Mouse (Mus musculus): ENCODE data around the gene Pwwp2b.

DNA sequence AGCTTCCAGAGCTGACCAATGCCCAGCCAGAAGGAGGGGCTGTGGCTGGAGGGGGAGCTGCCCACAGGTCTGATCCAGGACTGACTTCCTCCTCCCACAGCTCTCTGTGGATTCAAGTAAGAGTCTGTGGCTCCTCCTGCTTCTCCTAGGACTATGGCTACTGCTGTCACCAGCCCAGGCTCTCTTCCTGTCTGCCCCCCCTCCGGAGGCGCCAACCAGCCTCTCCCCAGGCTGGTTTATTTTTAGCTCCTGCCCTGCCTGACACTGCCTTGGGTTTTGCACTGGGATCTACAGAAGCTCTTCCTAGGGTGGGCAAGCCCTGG, 25.1 kb downstream of the Pwwp2b start:
- no peak for TF ChIP-seq USF1 (IDR thresholded peaks at IDR 0.05; ENCODE audit: low read depth, low read length)
- no peak for TF ChIP-seq CHD2 (IDR thresholded peaks at IDR 0.05; ENCODE audit: low read length)
- no peak for TF ChIP-seq UBTF (IDR thresholded peaks at IDR 0.05; ENCODE audit: borderline replicate concordance, insufficient read depth, low read depth, low read length)
- TF ChIP-seq POLR2A (IDR thresholded peaks at IDR 0.05; ENCODE audit: control insufficient read depth in 1 of 2, insufficient read depth in 1 of 2, low read depth in 1 of 2, low read length in 2 of 2, poor library complexity in 1 of 2): no peak
- TF ChIP-seq GATA1 (IDR thresholded peaks at IDR 0.05; ENCODE audit: low read depth, low read length): no peak
- no peak for TF ChIP-seq NELFE (IDR thresholded peaks at IDR 0.05; ENCODE audit: low read depth, low read length)
- TF ChIP-seq CTCF (IDR thresholded peaks at IDR 0.05 in 2 of 3, conservative IDR thresholded peaks at IDR 0.05 in 1 of 3; ENCODE audit: control insufficient read depth in 1 of 3, insufficient read depth in 1 of 3, low read depth in 2 of 3, low read length in 3 of 3, poor library complexity in 1 of 3, severe bottlenecking in 1 of 3): no peak
- no peak for TF ChIP-seq POLR2AphosphoS2 (IDR thresholded peaks at IDR 0.05; ENCODE audit: low read length)
- TF ChIP-seq SMC3 (IDR thresholded peaks at IDR 0.05; ENCODE audit: low read depth, low read length): no peak

Data from MEL (cell line).